Mouse (Mus musculus) hindbrain, embryonic 15.5 days (tissue): ENCODE measurements around the gene Apobec2. TPM values are rescaled to one million over a fixed set of nuclear protein-coding genes. Genes with fewer than 3 reads are reported as not detected.
"Not testable (repeated sequence)": the region's sequence is repeated elsewhere in the genome, so short reads cannot be mapped to it uniquely, and the experiment has no call there.

ENCODE experiments used
- ATAC-seq: fragments of 200-750 bp; cut with Nextera tagmentation; 2 replicates; pipeline ENCODE4 v1.8.0; 2017; ENCODE audit warnings: low read depth, moderate number of reproducible peaks, moderate TSS enrichment; ENCODE audit not compliant: low FRiP score
- H3K27ac ChIP-seq: fragments of 300-500 bp; sonication (generic); replicated peaks from 2 replicates; pipeline ENCODE4 v1.5.1; 2015; ENCODE audit warnings: mild to moderate bottlenecking, inconsistent platforms
- H3K27me3 ChIP-seq: fragments of 300-500 bp; sonication (generic); 2 replicates; pipeline ENCODE4 v1.6.1; 2015; ENCODE audit warnings: control low read depth, inconsistent platforms
- H3K36me3 ChIP-seq: fragments of 300-500 bp; sonication (generic); 2 replicates; pipeline ENCODE4 v1.6.1; 2015; ENCODE audit warnings: control low read depth, inconsistent platforms
- H3K4me1 ChIP-seq: fragments of 300-500 bp; sonication (generic); replicated peaks from 2 replicates; pipeline ENCODE4 v1.6.1; 2015; ENCODE audit warnings: control low read depth, inconsistent platforms
- H3K4me2 ChIP-seq: fragments of 300-500 bp; sonication (generic); 2 replicates; pipeline ENCODE4 v1.6.1; 2015; ENCODE audit warnings: moderate library complexity, mild to moderate bottlenecking, inconsistent platforms
- H3K4me3 ChIP-seq: fragments of 300-500 bp; sonication (generic); 2 replicates; pipeline ENCODE4 v1.5.1; 2015; ENCODE audit warnings: mild to moderate bottlenecking, inconsistent platforms
- H3K9ac ChIP-seq: fragments of 300-500 bp; sonication (generic); 2 replicates; pipeline ENCODE4 v1.6.1; 2015; ENCODE audit warnings: inconsistent platforms
- H3K9me3 ChIP-seq: fragments of 300-500 bp; sonication (generic); 2 replicates; pipeline ENCODE4 v1.6.1; 2016; ENCODE audit warnings: control low read depth, inconsistent platforms
- WGBS: fragments of 180-500 bp; shearing (Covaris S2); methylation state at CpG from one replicate; pipeline ENCODE4 v1.1.7; 2015; 5-methylcytosine and 5-hydroxymethylcytosine counted together
- polyA plus RNA-seq: library from polyadenylated mRNA; unstranded; fragments of >200 nt; fragmentation: Nextera tagmentation; extraction: Ambion mirVana; gene quantifications from 2 replicates; pipeline ENCODE4 v1.2.1, GENCODE M21; 2015

Gene Apobec2
- polyA plus RNA-seq, result 0.62 and 0.65 TPM in 2 replicates

DNA sequence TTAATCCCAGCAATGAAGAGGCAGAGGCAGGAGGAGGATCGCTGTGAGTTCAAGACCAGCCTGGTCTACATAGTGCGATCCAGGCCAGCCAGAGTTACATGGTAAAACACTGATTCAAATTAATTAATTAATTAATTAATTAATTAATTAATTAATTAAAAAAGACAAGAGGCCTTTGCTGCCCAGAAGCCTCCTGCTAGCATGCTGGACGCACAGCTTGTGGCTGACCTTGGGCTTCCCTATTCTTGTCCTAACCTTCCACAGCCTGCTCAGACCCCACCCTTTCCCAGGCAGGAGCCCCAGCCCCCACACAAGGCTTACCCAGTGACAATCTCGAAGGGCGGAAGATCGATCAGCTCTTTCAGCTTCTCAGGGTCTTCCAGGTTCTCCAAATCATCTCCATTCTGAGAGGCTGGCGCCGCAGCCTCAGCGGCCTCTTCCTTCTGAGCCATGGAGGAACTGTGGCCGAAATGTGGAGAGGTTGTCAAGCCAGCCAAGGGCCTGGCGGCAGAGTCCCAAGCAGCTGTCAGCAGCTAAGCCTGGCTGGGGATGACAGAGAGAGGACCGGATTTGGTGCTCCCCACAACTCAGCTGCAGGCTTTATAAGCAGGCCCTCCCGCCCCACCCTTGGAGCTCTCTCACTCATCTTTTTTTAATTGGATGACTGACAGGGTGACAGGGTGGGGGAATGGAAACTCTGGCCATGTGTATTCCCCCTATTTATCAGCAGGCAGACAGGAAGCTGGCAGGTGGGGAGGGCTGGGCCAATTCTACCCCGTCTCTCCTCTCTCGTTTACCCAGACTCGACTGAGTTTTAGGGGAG, at the start of gene Apobec2:
Gene Apobec2 (minus strand): TSS at position 773 of the 823 bp plus-strand sequence.
- Histone ChIP-seq H3K27ac (peak within 1 kb of the TSS; percentile 19; the same call in 1 of the 2 replicates), H3K4me2 (no peak within 1 kb of the TSS), H3K36me3 (no peaks in the 10 kb centered on the region), H3K27me3 (no peaks in the 10 kb centered on the region), H3K4me1 (peaks cover 3% of the 10 kb centered on the region; the same call in 1 of the 2 replicates), H3K9ac (no peak within 1 kb of the TSS), H3K4me3 (no peak within 1 kb of the TSS), H3K9me3 (no peaks in the 10 kb centered on the region)
- ATAC-seq, result no peak
- 63% methylated on average over 16 of the region's 16 CpGs for WGBS

GRCm38 (mm10) chr17:48479952-48480351, 47.2 kb upstream of the Apobec2 start:
- Histone ChIP-seq H3K4me1 (no peaks in the 10 kb centered on the region), H3K4me3 (no peak overlapping the region), H3K4me2 (no peak overlapping the region), H3K9me3 (no peaks in the 10 kb centered on the region), H3K9ac (no peak overlapping the region), H3K27me3 (no peaks in the 10 kb centered on the region), H3K36me3 (no peaks in the 10 kb centered on the region), H3K27ac (no peak overlapping the region)
- 83% methylated on average over 10 of the region's 10 CpGs for WGBS
- no peak for ATAC-seq

GRCm38 (mm10) chr17:48475444-48475843, 42.7 kb upstream of the Apobec2 start:
- Histone ChIP-seq H3K4me1 (no peaks in the 10 kb centered on the region), H3K4me3 (no peak overlapping the region), H3K36me3 (no peaks in the 10 kb centered on the region), H3K4me2 (no peak overlapping the region), H3K9me3 (no peaks in the 10 kb centered on the region), H3K27ac (no peak overlapping the region), H3K27me3 (no peaks in the 10 kb centered on the region), H3K9ac (no peak overlapping the region)
- ATAC-seq, result no peak
- WGBS, result 80% methylated on average over 8 of the region's 8 CpGs

GRCm38 (mm10) chr17:48474282-48474681, 41.6 kb upstream of the Apobec2 start:
- not testable (repeated sequence) for H3K4me3 ChIP-seq, H3K9ac ChIP-seq, H3K4me1 ChIP-seq, H3K36me3 ChIP-seq, H3K27ac ChIP-seq, H3K27me3 ChIP-seq, H3K9me3 ChIP-seq, H3K4me2 ChIP-seq, ATAC-seq
- WGBS, result 86% methylated on average over 6 of the region's 6 CpGs

DNA sequence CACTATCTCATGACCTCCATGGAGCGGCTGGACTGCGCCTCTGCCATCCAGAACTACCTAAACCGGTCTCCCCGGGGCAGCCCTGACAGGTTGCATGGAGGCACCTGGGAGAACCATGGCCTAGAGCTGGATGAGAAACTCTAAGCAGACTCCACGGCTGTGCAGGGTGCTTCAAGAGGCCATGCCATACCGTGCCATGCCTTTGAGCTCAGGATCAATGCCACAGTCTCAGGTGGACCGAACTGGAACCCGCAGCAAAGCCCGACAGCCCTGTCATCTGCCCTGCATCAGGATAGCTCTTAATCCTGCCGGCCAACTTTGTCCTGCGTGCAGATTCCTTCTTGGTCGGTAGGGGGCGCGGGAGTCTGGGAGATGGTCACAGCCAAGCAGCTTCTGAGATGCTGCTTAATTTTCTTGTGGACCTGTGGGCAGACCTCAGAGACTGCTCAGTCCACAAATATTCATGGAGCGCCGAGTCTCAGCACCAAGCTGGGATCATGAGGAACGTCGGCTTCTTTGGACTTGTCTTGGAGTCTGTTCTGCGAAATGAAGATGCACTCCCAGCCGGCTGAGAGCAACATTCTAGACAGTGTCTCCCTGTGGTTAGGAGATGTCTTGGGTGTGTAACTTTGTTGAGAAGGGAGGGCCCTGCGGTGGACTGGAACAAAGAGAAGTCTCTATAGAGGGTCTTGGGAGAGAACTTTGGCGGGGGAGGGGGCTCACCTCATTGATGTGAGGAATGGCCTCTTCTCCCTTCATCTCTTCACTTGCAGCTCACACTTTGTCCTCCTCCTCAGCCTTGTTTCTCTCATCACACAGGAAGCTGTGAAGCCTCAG, 34.9 kb upstream of the Apobec2 start:
- Histone ChIP-seq H3K9ac (no peak overlapping the region), H3K4me1 (peaks cover 15% of the 10 kb centered on the region), H3K4me3 (peak overlapping the region; percentile 22), H3K9me3 (no peaks in the 10 kb centered on the region), H3K27ac (no peak overlapping the region), H3K36me3 (no peaks in the 10 kb centered on the region), H3K27me3 (0 out of 2 replicates have a peak, but pooled peaks cover 8% of the 10 kb centered on the region), H3K4me2 (peak overlapping the region; percentile 45)
- WGBS, result 10% methylated on average over 22 of the region's 22 CpGs
- peak; percentile 87 for ATAC-seq

GRCm38 (mm10) chr17:48466769-48467394, 34.2 kb upstream of the Apobec2 start:
- Histone ChIP-seq H3K4me3 (peak overlapping the region; percentile 22), H3K27me3 (0 out of 2 replicates have a peak, but pooled peaks cover 8% of the 10 kb centered on the region), H3K27ac (no peak overlapping the region), H3K4me1 (peaks cover 15% of the 10 kb centered on the region), H3K9me3 (no peaks in the 10 kb centered on the region), H3K9ac (no peak overlapping the region), H3K36me3 (no peaks in the 10 kb centered on the region), H3K4me2 (peak overlapping the region; percentile 45)
- ATAC-seq, result peak; percentile 57
- 48% methylated on average over 22 of the region's 22 CpGs for WGBS

- WGBS, result 89% methylated on average over 4 of the region's 4 CpGs
- H3K27me3 ChIP-seq, result 0 out of 2 replicates have a peak, but pooled peaks cover 8% of the 10 kb centered on the region
- H3K9me3 ChIP-seq, result no peaks in the 10 kb centered on the region
- no peak for ATAC-seq
- H3K4me1 ChIP-seq, result peaks cover 15% of the 10 kb centered on the region
- H3K36me3 ChIP-seq, result no peaks in the 10 kb centered on the region
- H3K27ac ChIP-seq, result no peak overlapping the region
- no peak overlapping the region for H3K9ac ChIP-seq
- H3K4me2 ChIP-seq, result no peak overlapping the region
- H3K4me3 ChIP-seq, result no peak overlapping the region
These were observed 30.7 kb upstream of the Apobec2 start for GRCm38 (mm10) chr17:48463391-48463790.

DNA sequence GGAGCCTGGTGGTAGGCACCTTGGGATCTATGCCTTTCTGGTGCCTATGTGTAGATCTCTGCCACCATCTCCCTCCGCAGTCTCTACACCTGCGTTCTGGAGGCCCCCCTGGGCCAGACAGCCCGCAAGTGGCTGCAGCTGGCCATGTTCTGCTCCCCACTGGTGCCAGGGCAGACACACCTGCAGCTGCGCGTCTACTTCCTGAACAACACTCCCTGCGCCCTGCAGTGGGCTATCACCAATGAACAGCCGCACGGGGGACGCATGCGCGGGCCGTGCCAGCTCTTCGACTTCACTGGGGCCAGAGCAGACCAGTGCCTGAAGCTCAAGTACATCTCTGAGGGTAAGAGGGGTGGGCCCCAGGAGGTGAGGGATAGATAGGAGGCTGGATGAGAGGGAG, 29.4 kb upstream of the Apobec2 start:
- no peaks in the 10 kb centered on the region for H3K36me3 ChIP-seq
- WGBS, result 94% methylated on average over 13 of the region's 13 CpGs

DNA sequence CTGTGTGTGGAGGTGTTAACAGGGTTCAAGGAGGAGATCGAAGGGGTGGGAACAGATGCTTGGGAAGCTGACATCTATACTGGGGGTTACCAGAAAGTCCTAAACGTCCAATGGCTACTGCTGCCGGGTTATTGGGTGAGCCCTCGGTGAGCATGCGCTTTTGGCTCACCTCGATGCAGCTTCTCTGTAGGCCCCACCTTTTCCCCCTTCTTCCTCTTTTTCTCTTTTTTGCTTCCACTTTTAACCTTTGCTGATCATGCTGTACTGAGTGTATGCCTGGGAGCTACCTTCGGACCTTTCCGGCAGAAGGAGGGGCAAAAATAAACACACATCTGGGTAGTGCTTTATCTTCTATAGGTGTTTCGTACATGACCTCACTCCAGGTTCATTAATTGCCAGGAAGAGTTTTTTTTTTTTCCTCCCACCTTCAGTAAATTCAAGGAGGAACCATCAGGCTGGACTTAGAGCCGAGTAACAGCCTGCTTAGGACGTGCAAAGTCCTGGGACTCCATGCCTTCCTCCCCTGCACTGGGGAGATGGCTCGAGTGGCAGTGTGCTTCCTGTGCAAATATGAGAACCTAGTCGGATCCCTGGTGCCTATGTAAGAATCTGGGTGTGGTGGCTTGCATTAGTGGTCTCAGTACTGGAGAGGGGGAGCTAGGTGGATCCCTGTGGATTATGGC, 25.4 kb upstream of the Apobec2 start:
- H3K27me3 ChIP-seq, result no peaks in the 10 kb centered on the region
- no peak overlapping the region for H3K27ac ChIP-seq
- ATAC-seq, result no peak
- WGBS, result 89% methylated on average over 13 of the region's 13 CpGs
- H3K4me2 ChIP-seq, result no peak overlapping the region
- H3K9me3 ChIP-seq, result no peaks in the 10 kb centered on the region
- H3K9ac ChIP-seq, result no peak overlapping the region
- no peaks in the 10 kb centered on the region for H3K4me1 ChIP-seq
- no peak overlapping the region for H3K4me3 ChIP-seq
- no peaks in the 10 kb centered on the region for H3K36me3 ChIP-seq

More for the DNA sequence above, 29.4 kb upstream of the Apobec2 start:
- no peak overlapping the region for H3K4me2 ChIP-seq
- H3K27me3 ChIP-seq, result 0 out of 2 replicates have a peak, but pooled peaks cover 7% of the 10 kb centered on the region
- H3K9ac ChIP-seq, result no peak overlapping the region
- peaks cover 5% of the 10 kb centered on the region; the same call in 1 of the 2 replicates for H3K4me1 ChIP-seq
- H3K4me3 ChIP-seq, result no peak overlapping the region
- no peak for ATAC-seq
- H3K27ac ChIP-seq, result no peak overlapping the region
- H3K9me3 ChIP-seq, result no peaks in the 10 kb centered on the region

DNA sequence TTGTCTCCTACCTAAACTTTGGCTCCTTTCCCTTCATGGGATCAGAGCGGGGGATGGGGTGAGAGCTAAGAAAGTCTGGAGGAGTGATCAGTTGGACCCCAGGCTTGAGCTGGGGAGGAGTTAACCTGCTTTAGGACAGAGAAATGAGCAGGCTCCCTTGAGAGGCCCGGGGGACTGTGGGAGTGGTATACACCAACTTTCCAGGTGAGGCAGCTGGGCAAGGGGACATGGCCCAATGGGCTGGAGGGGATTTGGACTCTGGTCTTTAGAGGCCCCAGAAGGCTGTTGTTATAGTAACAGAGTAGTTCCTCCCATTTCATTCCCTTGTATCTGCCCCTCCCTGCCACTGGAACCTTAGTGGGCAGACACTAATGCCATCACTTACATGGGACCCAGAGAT, 23.2 kb upstream of the Apobec2 start:
- H3K27me3 ChIP-seq, result no peaks in the 10 kb centered on the region
- no peak overlapping the region for H3K4me2 ChIP-seq
- WGBS, result 93% methylated on average over 2 of the region's 2 CpGs
- H3K9me3 ChIP-seq, result no peaks in the 10 kb centered on the region
- no peak for ATAC-seq
- 0 out of 2 replicates have a peak, but pooled peaks cover 3% of the 10 kb centered on the region for H3K4me1 ChIP-seq
- H3K4me3 ChIP-seq, result no peak overlapping the region
- H3K27ac ChIP-seq, result no peak overlapping the region
- no peaks in the 10 kb centered on the region for H3K36me3 ChIP-seq
- no peak overlapping the region for H3K9ac ChIP-seq

GRCm38 (mm10) chr17:48454688-48455087, 22.0 kb upstream of the Apobec2 start, which contains the start of gene Unc5cl:
TSS of gene Unc5cl (plus strand) at chr17:48454901.
- 60% methylated on average over 11 of the region's 11 CpGs for WGBS
- H3K4me3 ChIP-seq, result no peak within 1 kb of the TSS
- no peak within 1 kb of the TSS for H3K27ac ChIP-seq
- H3K4me1 ChIP-seq, result 0 out of 2 replicates have a peak, but pooled peaks cover 3% of the 10 kb centered on the region
- no peak for ATAC-seq
- no peaks in the 10 kb centered on the region for H3K27me3 ChIP-seq
- no peaks in the 10 kb centered on the region for H3K36me3 ChIP-seq
- no peak within 1 kb of the TSS for H3K9ac ChIP-seq
- H3K4me2 ChIP-seq, result no peak within 1 kb of the TSS
- no peaks in the 10 kb centered on the region for H3K9me3 ChIP-seq
